21 mouse cellular contexts compared by ENCODE assay signal in the genomic region with DNA sequence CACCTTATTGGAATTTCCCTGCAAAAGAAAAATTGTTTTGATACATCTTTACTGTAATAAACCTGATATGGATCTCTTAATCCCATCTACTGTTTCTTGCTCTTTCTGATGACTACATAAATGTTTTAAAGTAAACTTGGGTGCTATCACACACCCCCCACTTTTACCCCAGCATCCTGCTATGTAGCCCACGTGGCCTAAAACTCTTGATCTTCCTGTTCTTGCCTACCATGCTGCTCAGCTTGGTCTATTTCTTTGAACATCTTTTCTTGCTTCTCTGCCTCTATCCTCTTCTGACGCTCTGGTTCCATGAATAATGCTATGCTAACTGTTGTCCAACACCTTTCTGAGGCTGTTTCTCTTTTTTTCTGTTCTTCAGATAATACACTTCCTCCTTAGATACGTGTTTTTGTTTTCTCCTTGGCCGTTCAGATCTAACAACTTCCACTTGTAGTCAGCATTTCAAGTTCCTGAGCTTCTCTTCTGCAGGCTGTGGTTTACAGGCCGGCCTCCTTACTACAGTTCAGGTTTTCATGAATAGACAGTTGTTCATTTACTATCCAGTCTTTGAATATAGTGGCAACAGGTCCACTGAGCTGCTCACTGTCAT. TPM values are rescaled to one million over a fixed set of nuclear protein-coding genes. Genes with fewer than 3 reads are reported as not detected.
DNase-seq lines count a peak whose midpoint lies in the region; ATAC-seq lines count a peak whose summit lies in the region.
"Had no signal": no experiment of that assay in that cellular context is flagged by ENCODE, and none has a peak within 500 bp of the region (broad histone marks: within the 10 kb centered on the region; RNA-seq: fewer than 3 reads in every experiment).

No protein-coding gene starts in this region.

- DNase-seq in CD4-positive, CD25-positive, alpha-beta regulatory T cell, adult 2 months (ENCODE audit: low read depth, low spot score): peak; percentile 12
- DNase-seq in naive thymus-derived CD4-positive, alpha-beta T cell, adult 2 months (ENCODE audit: low read depth): peak; percentile 20
- no peak for DNase-seq in embryo, embryonic 9.5 days (ENCODE audit: extremely low spot score)
- no peak for DNase-seq in urinary bladder, postnatal 36 days (ENCODE audit: low spot score in 2 of 2)
- DNase-seq: adrenal gland, postnatal 10 days; adrenal gland, postnatal 36 days; cerebellum, adult 11 months; cerebellum, adult 2 months; cerebellum, adult 9-11 months; cerebellum, postnatal 25 days; embryo, embryonic 11 days; gastrocnemius, postnatal 10 days; gastrocnemius, postnatal 36 days; heart, adult 2 months; heart, postnatal 14 days; heart, postnatal 4 days had no signal

- ATAC-seq in CD4-positive, CD25-positive, alpha-beta regulatory T cell, adult 4 months: peak; percentile 65
- peak; percentile 73 for ATAC-seq in activated CD4-positive, CD25-positive, alpha-beta regulatory T cell, adult 4 months
- ATAC-seq: forebrain, embryonic 13.5 days; forebrain, embryonic 16.5 days; hindbrain, postnatal 0 days had no signal

RNA-seq across cellular contexts. Expression of a gene that starts 42.1 kb away (rescaled TPM):
- 10 to 100 TPM; 65.5 to 74.2 TPM for polyA plus RNA-seq in CD4-positive, CD25-positive, alpha-beta regulatory T cell, adult 4 months (2017; shearing (Covaris generic))
- 100 to 1,000 TPM; 103 to 143 TPM for polyA plus RNA-seq in activated CD4-positive, CD25-positive, alpha-beta regulatory T cell, adult 4 months (2017; shearing (Covaris generic))

Comparison
In these comparisons a context has a peak if more than half of its experiments do, and no peak if none do; other contexts are left out.
1. DNase-seq: peak in CD4-positive, CD25-positive, alpha-beta regulatory T cell, adult 2 months (single experiment) and naive thymus-derived CD4-positive, alpha-beta T cell, adult 2 months (single experiment); none in embryo, embryonic 9.5 days (single experiment) and urinary bladder, postnatal 36 days (0 of 2).